Mouse (Mus musculus) forebrain, embryonic 11.5 days (tissue): Measurements from ENCODE around the gene Gzmm. TPM values are rescaled to one million over a fixed set of nuclear protein-coding genes. Genes with fewer than 3 reads are reported as not detected.
"Not testable (repeated sequence)": the region's sequence is repeated elsewhere in the genome, so short reads cannot be mapped to it uniquely, and the experiment has no call there.

Experiments used
- ATAC-seq: fragments of 200-750 bp; cut with Nextera tagmentation; replicated peaks from 2 replicates; pipeline ENCODE4 v1.8.0; 2017; ENCODE audit warnings: moderate TSS enrichment; ENCODE audit not compliant: low FRiP score
- DNase-seq: peaks from one replicate; pipeline ENCODE4 v3.0.0-alpha.2; 2017; ENCODE audit warnings: low spot score
- H3K27ac ChIP-seq: fragments of 300-500 bp; sonication (generic); 2 replicates; pipeline ENCODE4 v1.5.1; 2014; ENCODE audit warnings: low read depth, low read length
- H3K27me3 ChIP-seq: fragments of 300-500 bp; sonication (generic); 2 replicates; pipeline ENCODE4 v1.6.1; 2014; ENCODE audit warnings: mild to moderate bottlenecking, low read length, mixed read lengths; ENCODE audit not compliant: control insufficient read depth, insufficient read depth
- H3K36me3 ChIP-seq: fragments of 300-500 bp; sonication (generic); 2 replicates; pipeline ENCODE4 v1.6.1; 2014; ENCODE audit warnings: mild to moderate bottlenecking, low read length, moderate library complexity, mixed read lengths; ENCODE audit not compliant: control insufficient read depth, insufficient read depth
- H3K4me1 ChIP-seq: fragments of 300-500 bp; sonication (generic); replicated peaks from 2 replicates; pipeline ENCODE4 v1.6.1; 2014; ENCODE audit warnings: low read length, mixed read lengths; ENCODE audit not compliant: control insufficient read depth, insufficient read depth
- H3K4me2 ChIP-seq: fragments of 300-500 bp; sonication (generic); 2 replicates; pipeline ENCODE4 v1.6.1; 2014; ENCODE audit warnings: low read depth, mild to moderate bottlenecking, low read length, moderate library complexity, mixed read lengths; ENCODE audit not compliant: severe bottlenecking
- H3K4me3 ChIP-seq: fragments of 300-500 bp; sonication (generic); 2 replicates; pipeline ENCODE4 v1.5.1; 2014; ENCODE audit warnings: low read depth, low read length
- H3K9ac ChIP-seq: fragments of 300-500 bp; sonication (generic); 2 replicates; pipeline ENCODE4 v1.6.1; 2014; ENCODE audit warnings: low read length
- H3K9me3 ChIP-seq: fragments of 300-500 bp; sonication (generic); 2 replicates; pipeline ENCODE4 v1.6.1; 2016; ENCODE audit warnings: low read length, mixed read lengths; ENCODE audit not compliant: control insufficient read depth
- WGBS: fragments of 180-500 bp; shearing (Covaris S2); extraction: QIAGEN DNeasy Blood & Tissue Kit; methylation state at CpG from one replicate; pipeline ENCODE4 v1.1.7; 2014; 5-methylcytosine and 5-hydroxymethylcytosine counted together
- polyA plus RNA-seq: library from polyadenylated mRNA; unstranded; fragments of >200 nt; fragmentation: Nextera tagmentation; extraction: Ambion mirVana; gene quantifications from 2 replicates; pipeline ENCODE4 v1.2.1, GENCODE M21; 2014

The Gzmm gene
- polyA plus RNA-seq, 1 experiment from 2014 or later, result 0.81 TPM

DNA sequence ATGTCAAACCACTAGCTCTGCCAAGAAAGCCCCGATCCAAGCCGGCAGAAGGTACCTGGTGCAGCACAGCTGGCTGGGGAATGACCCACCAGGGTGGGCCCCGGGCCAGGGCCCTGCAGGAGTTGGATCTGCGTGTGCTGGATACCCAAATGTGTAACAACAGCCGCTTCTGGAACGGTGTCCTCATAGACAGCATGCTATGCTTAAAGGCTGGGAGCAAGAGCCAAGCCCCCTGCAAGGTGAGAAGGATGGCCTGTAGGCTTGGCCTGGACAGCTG, 5.5 kb downstream of the Gzmm start:
- Histone ChIP-seq H3K9me3 (no peaks in the 10 kb centered on the region), H3K27me3 (no peaks in the 10 kb centered on the region), H3K4me1 (no peaks in the 10 kb centered on the region), H3K4me3 (no peak overlapping the region), H3K9ac (no peak overlapping the region), H3K36me3 (no peaks in the 10 kb centered on the region), H3K4me2 (no peak overlapping the region), H3K27ac (no peak overlapping the region)
- ATAC-seq (no peak), DNase-seq (no peak)
- 87% methylated on average over 6 of the region's 6 CpGs for WGBS

DNA sequence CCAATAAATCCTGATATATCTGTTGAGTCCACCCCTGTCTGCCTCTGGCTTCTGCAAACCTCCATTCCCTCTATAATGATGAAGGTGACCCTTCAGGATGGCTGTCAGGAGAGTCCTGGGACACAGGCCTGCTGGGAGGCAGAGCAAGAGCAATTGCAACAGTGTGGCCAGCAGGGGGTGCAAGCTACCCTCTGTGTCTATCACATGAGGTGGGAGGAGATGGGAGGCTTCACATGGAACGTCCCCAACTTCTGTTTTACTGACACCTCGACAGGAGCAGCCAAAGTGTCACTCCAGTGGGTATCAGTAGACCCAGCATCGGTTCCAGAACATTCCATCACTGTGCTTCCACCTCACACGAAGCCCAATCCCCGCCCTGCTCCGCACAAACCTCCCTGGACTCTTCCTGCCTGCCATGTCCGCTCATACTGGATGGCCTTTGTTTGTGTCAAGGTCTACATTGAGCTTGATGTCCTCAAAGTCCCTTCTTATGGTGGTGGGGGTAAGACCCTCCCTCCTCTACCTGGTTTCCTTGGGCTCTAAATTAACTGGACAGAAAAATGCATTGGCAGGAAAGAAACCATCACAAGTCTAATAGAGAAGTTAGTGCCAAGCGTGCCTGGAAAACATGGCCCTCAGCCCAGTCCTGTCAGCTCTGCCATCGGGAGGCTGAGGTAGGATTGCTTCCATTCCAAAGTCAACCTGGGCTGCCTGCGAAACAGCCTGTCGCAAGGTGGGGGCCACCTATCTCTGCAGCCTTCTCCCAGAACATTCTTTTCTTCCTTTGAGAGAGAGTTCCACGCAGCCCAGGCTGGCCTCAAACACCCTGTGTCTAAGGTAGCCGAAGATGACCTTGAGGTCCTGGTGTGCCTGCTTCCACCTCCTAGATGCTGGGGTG, 6.7 kb downstream of the Gzmm start:
- Histone ChIP-seq H3K27me3 (no peaks in the 10 kb centered on the region), H3K9ac (no peak overlapping the region), H3K9me3 (no peaks in the 10 kb centered on the region), H3K27ac (no peak overlapping the region), H3K4me2 (no peak overlapping the region), H3K4me1 (no peaks in the 10 kb centered on the region), H3K36me3 (no peaks in the 10 kb centered on the region), H3K4me3 (no peak overlapping the region)
- peak; percentile 52 for ATAC-seq
- WGBS, result 70% methylated on average over 13 of the region's 13 CpGs
- DNase-seq, result peak; percentile 83

DNA sequence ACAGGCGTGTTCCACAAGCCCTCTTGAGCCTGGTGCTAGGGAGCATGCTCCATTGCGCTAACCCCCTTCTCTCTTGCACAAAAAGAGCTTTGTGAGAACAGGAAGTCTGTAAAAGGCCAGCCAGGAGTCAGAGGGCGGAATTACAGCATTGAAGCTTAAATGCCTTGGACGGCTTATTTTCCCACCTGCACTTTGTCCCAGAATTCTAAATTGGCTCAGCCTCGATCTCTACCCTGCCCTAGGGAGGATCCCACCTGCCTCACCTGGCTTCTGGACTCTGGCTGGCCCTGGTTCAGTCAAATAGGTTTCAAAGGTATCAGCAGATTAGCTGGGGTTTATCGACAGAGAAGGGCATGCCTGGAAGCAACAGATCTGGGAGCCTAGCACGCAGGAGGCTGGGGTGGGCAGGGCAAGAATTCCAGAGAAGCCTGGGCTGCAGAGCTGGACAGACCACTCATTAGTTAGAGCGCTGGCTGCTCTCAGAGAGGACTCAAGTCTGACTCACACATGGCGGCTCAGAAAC, 7.4 kb downstream of the Gzmm start:
- no peak overlapping the region for H3K4me2 ChIP-seq
- no peaks in the 10 kb centered on the region for H3K36me3 ChIP-seq
- WGBS, result 67% methylated on average over 9 of the region's 9 CpGs
- H3K9ac ChIP-seq, result no peak overlapping the region
- H3K27ac ChIP-seq, result no peak overlapping the region
- no peak for DNase-seq
- H3K27me3 ChIP-seq, result no peaks in the 10 kb centered on the region
- H3K4me1 ChIP-seq, result no peaks in the 10 kb centered on the region
- ATAC-seq, result no peak
- no peak overlapping the region for H3K4me3 ChIP-seq
- no peaks in the 10 kb centered on the region for H3K9me3 ChIP-seq

DNA sequence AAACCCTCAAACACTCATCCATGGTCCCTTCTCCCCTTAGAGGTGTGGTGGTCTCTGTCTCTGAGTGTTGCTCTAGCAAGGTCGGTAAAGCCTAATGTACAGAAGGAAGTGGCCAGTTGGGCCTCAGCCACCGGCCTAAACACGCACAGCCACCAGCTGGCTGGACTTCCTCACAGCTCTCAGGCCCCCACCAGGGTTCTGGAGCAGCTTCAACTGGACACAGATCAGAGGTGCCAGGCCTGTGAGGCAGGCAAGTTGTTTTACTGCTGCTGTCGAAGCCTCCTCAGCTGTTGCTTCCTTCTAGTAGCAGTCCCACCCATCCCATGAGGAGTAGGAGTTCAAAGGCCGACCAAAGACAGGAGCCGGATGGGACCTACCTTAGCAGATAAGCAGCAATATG, 9.1 kb downstream of the Gzmm start:
- 89% methylated on average over 6 of the region's 6 CpGs for WGBS

DNA sequence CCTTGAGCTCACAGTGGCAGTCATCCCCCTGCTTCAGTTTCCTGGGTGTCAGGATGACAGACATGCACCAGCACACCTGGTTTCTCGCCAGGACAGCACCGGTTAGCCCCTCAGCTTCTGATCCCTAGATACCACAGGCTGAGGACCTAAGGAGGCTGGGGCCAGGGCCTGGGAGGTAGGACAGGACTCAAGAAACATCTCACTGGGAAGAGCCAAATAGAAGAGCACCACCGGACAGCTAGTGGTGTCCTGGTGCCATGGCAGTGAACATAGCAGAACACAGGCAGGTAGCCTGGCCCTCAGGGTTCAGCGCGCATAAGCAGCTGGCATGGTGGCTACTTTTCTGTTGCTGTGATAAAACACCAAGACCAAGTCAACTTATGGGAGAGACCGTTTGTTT, 9.6 kb downstream of the Gzmm start:
- WGBS, result 93% methylated on average over 6 of the region's 6 CpGs

More for the DNA sequence above, 9.1 kb downstream of the Gzmm start:
- Histone ChIP-seq H3K36me3 (no peaks in the 10 kb centered on the region), H3K27me3 (no peaks in the 10 kb centered on the region), H3K4me1 (no peaks in the 10 kb centered on the region), H3K9me3 (no peaks in the 10 kb centered on the region), H3K4me3 (no peak overlapping the region), H3K27ac (no peak overlapping the region), H3K9ac (no peak overlapping the region), H3K4me2 (no peak overlapping the region)
- ATAC-seq (no peak), DNase-seq (no peak)

DNA sequence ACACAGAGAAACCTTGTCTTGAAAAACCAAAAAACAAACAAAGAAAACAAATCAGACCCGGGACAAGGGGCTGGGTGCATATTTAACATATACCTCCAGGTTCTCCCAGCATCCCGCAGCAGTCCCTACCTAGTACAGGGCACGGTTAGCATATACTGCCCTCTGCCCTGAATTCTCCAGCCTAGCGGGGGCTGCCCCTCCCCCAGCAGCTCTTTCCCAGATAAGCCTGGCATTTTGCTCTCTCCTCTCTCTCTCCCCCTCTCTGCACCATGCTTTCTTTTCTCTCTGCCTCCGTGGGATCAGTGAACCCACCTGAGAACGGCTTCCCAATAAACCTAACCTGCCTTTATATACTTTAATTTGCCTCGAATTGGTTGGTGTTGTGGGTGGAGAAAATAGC, 11.9 kb downstream of the Gzmm start:
- peaks cover 8% of the 10 kb centered on the region for H3K4me1 ChIP-seq
- H3K27me3 ChIP-seq, result no peaks in the 10 kb centered on the region
- no peak overlapping the region for H3K9ac ChIP-seq
- no peak overlapping the region for H3K4me2 ChIP-seq
- no peak overlapping the region for H3K27ac ChIP-seq
- H3K4me3 ChIP-seq, result no peak overlapping the region
- no peaks in the 10 kb centered on the region for H3K36me3 ChIP-seq
- ATAC-seq (no peak), DNase-seq (no peak)
- no peaks in the 10 kb centered on the region for H3K9me3 ChIP-seq
- WGBS, result 59% methylated on average over 7 of the region's 7 CpGs

More for the DNA sequence above, 9.6 kb downstream of the Gzmm start:
- no peaks in the 10 kb centered on the region for H3K9me3 ChIP-seq
- ATAC-seq, result no peak
- H3K4me2 ChIP-seq, result no peak overlapping the region
- H3K27me3 ChIP-seq, result no peaks in the 10 kb centered on the region
- no peaks in the 10 kb centered on the region for H3K4me1 ChIP-seq
- H3K4me3 ChIP-seq, result no peak overlapping the region
- no peak for DNase-seq
- no peak overlapping the region for H3K27ac ChIP-seq
- no peak overlapping the region for H3K9ac ChIP-seq
- H3K36me3 ChIP-seq, result no peaks in the 10 kb centered on the region

DNA sequence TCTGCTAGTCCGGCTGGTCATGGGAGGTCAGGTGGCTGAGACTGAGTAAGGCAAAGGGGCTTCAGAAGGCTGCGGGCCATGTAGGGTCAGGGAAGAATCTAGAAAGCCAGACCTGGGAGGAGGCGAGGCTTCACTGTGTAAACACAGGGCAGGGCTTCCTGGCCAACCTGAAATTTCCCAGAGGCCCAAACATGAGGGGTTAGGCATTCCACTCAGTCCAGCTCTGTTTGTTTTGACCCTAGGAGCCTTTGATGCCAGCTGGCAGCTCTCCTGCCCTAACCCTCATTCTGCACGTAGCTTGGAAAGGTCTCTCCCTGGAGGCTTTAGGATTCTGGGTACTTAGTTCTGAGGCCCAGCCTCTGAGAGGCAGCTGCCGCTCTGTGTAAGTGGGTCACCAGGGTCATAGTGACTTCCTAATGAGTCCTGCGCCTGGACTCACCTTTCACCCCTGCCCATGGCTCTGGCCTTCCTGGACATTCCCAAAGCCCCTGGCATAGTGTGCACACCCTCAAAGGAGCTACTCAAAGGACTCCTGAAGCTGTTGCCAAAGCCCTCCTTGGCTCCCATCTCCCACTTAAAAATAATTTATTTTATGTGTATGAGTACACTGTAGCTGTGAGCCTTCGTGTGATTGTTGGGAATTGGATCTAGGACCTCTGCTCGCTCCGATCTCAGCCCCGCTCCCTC, 12.8 kb downstream of the Gzmm start:
- no peak overlapping the region for H3K27ac ChIP-seq
- ATAC-seq (no peak), DNase-seq (no peak)
- H3K4me2 ChIP-seq, result no peak overlapping the region
- no peaks in the 10 kb centered on the region for H3K9me3 ChIP-seq
- H3K9ac ChIP-seq, result no peak overlapping the region
- whole genome bisulfite sequencing, result 64% methylated on average over 10 of the region's 10 CpGs
- no peaks in the 10 kb centered on the region for H3K27me3 ChIP-seq
- no peaks in the 10 kb centered on the region for H3K36me3 ChIP-seq
- peaks cover 13% of the 10 kb centered on the region for H3K4me1 ChIP-seq
- no peak overlapping the region for H3K4me3 ChIP-seq

DNA sequence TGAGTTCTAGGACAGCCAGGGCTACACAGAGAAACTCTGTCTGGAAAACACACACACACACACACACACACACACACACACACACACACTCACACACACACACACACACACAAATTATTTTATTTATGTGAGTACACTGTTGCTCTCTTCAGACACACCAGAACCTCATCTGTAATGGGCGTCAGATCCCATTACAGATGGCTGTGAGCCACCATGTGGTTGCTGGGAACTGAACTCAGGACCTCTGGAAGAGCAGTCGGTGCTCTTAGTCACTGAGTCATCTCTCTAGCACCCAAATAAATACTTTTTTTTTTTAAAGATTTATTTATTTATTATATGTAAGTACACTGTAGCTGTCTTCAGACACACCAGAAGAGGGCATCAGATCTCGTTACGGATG, 14.2 kb downstream of the Gzmm start:
- H3K27ac ChIP-seq, ATAC-seq, H3K36me3 ChIP-seq, H3K9me3 ChIP-seq, H3K9ac ChIP-seq, H3K4me2 ChIP-seq, H3K27me3 ChIP-seq, DNase-seq, H3K4me3 ChIP-seq: not testable (repeated sequence)
- 93% methylated on average over 3 of the region's 4 CpGs for WGBS
- H3K4me1 ChIP-seq, result peaks cover 16% of the 10 kb centered on the region
